Mouse (Mus musculus) left cerebral cortex, adult 6 months (tissue): Measurements from ENCODE around the gene Polm. TPM values are rescaled to one million over a fixed set of nuclear protein-coding genes. Genes with fewer than 3 reads are reported as not detected.

ENCODE experiments used
- long read RNA-seq, 2 experiments: library from polyadenylated mRNA; unstranded; transcript quantifications; one replicate each; pipeline ENCODE4 v2.0.0; 2019 to 2020
- polyA plus RNA-seq: library from polyadenylated mRNA; unstranded; fragments of <200 nt; fragmentation: Nextera tagmentation; gene quantifications from 2 replicates; pipeline ENCODE4 v1.2.3, GENCODE M21; 2021

Polm gene
- polyA plus RNA-seq, result 2.4 and 2.5 TPM in 2 replicates
- long read RNA-seq, experiment 1, partial matches to known transcripts, result 0 of 11 reads
- long read RNA-seq, experiment 1, other reads (novel, unspliced or antisense), result 9 of 11 reads
- long read RNA-seq, experiment 2, result 0 reads

DNA sequence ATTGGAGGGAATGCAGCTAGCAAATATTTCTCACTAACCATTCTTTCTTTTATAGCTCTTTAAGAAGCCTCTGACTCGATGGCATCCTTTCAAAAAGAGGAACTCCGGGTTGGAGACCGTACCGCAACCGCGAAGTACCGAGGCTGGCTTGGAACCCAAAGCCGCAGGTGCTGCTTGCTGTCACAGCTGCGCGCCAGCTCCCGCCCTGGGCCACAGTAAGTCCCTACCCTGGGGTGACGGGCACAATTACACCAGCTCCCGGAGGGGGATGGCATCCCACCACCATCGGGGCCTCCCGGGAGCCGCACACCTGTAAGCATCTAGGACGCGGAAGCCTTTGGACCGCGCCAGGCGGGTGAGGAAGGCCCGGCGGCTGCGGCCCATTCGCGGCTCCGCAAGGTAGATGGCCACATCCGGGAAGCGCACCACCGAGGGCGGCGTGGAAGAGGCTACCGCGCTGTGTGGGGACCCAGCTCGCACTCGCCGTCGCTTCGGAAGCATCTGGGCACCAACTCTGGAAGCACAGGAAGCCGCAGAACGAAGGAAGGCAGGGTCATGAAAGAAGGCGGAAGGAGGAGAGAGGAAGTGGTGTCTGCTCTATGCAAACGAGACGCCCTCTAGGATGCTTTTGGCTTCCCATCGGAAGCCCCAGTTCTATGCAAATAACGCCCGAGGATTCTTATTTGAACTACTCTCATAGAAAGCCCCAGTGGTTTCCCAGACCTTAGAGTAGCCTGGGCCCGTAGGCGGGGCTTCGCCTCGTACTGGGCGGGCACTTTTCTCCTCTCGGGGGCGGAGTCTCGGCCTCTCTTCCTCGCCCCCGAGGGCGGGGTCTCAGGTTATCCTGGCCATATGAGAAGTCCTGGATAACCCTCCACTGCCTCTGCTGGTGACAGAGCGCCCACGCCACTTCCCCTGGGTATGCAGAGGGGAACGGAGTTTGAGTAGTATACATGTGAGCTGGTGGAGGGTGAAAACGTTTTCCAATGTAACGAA is at the start of gene Polm:
TSS of gene Polm (minus strand) at position 766 of the 996 bp plus-strand sequence.

DNA sequence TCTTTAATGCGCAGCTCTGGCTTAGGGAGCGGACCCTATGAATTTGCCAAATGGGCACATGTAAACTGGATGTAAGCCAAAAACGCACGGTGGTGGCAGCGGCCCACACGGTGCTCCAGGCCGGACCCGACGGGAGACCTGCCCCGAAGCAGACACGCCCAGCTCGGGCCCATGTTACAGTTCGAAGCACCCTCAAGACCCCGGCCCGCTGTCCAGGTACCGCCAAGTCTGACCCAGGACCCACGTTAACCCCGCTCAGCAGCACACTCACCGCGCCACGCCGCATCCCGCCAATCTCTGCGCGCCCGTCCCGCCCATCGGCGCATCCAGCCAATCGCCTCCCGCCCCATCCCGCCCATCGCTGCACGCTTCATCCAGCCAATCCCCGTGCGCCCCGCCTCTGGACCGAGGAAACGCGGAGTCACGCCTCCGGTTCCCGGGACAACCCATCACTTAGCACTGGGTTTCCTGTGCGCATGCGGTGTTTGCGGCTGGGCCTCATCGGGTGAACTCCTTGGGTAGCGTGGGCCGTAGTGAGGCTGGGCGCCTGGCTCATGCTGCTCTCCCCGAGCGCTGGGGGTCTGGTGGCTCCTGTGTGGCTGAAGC is 40.2 kb upstream of the Polm start, which contains the start of gene Pold2:
TSS of gene Pold2 (minus strand) at position 372 of the 606 bp plus-strand sequence.

DNA sequence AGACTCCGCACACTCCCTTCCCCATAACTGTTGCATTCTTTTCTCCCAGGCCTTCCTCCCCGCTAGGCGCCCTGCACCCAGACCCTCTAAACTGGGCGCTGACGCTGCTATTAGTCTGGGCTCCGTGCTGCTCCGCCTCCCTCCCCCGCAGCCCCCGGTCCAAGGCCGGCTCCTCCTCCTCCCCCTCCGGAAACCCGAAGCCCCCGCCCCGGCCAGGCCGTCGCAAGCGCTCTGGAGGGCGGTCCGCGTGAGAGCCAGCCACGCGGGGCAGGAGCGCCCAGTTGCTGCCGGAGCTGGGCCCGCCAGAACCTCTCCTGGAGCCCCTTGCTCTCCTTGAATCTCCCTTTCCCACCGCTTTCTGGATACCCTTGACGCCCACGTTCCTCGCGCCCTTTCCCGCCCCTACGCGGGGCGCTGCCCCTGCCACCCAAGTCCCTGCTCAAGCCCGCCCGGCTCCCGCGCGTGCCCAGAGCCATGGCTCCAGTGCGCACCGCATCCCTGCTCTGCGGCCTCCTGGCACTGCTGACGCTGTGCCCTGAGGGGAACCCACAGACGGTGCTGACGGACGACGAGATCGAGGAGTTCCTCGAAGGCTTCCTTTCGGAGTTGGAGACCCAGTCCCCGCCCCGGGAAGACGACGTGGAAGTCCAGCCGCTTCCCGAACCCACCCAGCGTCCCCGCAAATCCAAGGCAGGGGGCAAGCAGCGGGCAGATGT is 24.0 kb upstream of the Polm start, which contains the start of gene Aebp1:
TSS of gene Aebp1 (plus strand) at position 270 of the 716 bp plus-strand sequence.

DNA sequence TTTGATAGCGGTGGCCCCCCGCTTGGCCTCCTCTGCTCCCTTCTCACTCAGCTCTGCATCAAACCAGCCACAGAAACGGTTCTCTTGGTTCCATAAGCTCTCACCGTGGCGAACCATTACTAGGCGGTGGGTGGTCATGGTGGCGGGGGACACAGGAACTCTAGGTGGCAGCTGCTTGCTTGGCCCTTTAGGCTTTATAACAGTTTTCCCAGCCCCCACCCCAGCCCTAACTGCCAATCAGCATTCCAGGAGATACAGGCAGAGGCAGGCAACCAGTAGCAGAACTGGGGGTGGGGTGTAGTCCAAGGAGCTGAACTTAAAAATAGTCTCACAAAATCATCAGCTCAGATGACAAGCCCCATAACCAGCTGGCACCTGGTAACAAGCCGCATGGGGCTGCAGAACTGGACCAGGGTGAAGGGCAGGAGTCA is 34.2 kb downstream of the Polm start, which contains the start of gene Pgam2:
TSS of gene Pgam2 (minus strand) at position 183 of the 431 bp plus-strand sequence.

DNA sequence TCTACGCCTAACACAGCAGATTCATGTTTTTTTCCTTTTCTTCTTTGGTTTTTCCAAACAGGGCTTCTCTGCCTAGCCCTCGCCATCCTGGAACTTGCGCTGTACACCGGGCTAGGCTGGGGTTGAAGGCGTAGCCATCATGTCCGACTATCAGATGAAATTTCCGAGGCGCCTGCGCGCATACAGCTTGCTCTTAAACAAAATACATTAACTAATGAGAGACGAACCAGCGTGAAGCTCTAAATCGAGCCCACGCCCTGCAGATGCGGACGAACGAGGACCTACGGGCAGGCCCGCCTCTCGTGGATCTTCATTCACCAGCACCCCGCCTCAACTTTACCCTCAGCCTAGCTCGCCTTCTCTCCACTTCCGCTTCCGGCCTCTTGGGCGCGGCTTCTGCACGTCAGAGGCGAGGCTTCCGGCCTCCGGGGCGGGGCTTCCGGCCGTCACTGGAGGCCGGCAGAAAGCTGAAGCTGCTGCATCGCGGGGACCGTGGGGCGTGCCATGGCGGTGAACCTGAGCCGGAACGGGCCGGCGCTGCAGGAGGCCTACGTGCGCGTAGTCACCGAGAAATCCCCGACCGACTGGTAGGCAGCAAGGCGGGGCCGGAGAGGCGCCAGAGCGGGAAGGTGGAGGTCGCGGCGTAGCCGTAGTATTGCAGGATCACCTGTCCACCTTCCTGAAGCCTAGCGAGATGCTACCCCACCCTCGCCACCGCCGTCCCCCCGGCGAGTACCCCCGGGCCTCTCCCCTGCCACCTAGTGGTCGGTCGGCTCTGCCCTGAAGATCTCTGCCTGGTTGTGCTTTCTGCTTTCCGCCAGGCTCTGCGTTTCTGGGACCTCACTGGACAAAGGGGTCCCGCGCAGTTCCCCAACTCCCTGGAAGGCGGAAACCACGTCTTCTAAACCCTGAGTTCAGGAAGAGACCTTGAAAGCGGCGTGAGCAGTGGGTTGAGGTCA is 49.5 kb downstream of the Polm start, which contains the start of gene Dbnl:
TSS of gene Dbnl (plus strand) at position 433 of the 959 bp plus-strand sequence.

Other genes starting within 250 kb of the Polm start
- 278 and 281 TPM in 2 replicates for gene Mrps24, start 122.3 kb downstream of the Polm start, polyA plus RNA-seq
- 26.7 and 30.7 TPM in 2 replicates for gene Urgcp, start 75.6 kb downstream of the Polm start, polyA plus RNA-seq
- gene Dbnl, start 49.5 kb downstream of the Polm start, polyA plus RNA-seq, result 61.8 and 68.9 TPM in 2 replicates
- gene Pgam2, start 34.3 kb downstream of the Polm start, polyA plus RNA-seq, result 18.1 and 21.2 TPM in 2 replicates
- gene Aebp1, start 23.9 kb upstream of the Polm start, polyA plus RNA-seq, result 7.2 and 9.0 TPM in 2 replicates
- gene Pold2, start 40.3 kb upstream of the Polm start, polyA plus RNA-seq, result 25.8 and 25.9 TPM in 2 replicates
- not detected in 2 replicates for gene Myl7, start 60.8 kb upstream of the Polm start, polyA plus RNA-seq
- 1.1 and 2.8 TPM in 2 replicates for gene Gck, start 112.1 kb upstream of the Polm start, polyA plus RNA-seq
- 26.9 and 28.7 TPM in 2 replicates for gene Ykt6, start 117.7 kb upstream of the Polm start, polyA plus RNA-seq
- gene Camk2b, start 228.3 kb upstream of the Polm start, polyA plus RNA-seq, result 179 and 286 TPM in 2 replicates